Mouse (Mus musculus) lung, postnatal 0 days (tissue): ENCODE data around the gene Spred2. TPM values are rescaled to one million over a fixed set of nuclear protein-coding genes. Genes with fewer than 3 reads are reported as not detected.

Experiments
- ATAC-seq: fragments of 200-750 bp; cut with Nextera tagmentation; 2 replicates; pipeline ENCODE4 v1.8.0; 2017; ENCODE audit warnings: moderate library complexity
- DNase-seq: peaks from one replicate; pipeline ENCODE4 v3.0.0-alpha.2; 2016; ENCODE audit warnings: low spot score
- H3K27ac ChIP-seq: fragments of 300-500 bp; sonication (generic); 2 replicates; pipeline ENCODE4 v1.5.1; 2014; ENCODE audit warnings: antibody characterized with exemption, mild to moderate bottlenecking, low read length, mixed read lengths
- H3K27me3 ChIP-seq: fragments of 300-500 bp; sonication (generic); replicated peaks from 2 replicates; pipeline ENCODE4 v1.6.1; 2014; ENCODE audit warnings: low read length, mixed read lengths; ENCODE audit not compliant: insufficient read depth
- H3K36me3 ChIP-seq: fragments of 300-500 bp; sonication (generic); 2 replicates; pipeline ENCODE4 v1.6.1; 2014; ENCODE audit warnings: low read length, mixed read lengths; ENCODE audit not compliant: insufficient read depth
- H3K4me1 ChIP-seq: fragments of 300-500 bp; sonication (generic); 2 replicates; pipeline ENCODE4 v1.6.1; 2014; ENCODE audit warnings: antibody characterized with exemption, low read depth, low read length, mixed read lengths; ENCODE audit not compliant: insufficient read depth
- H3K4me2 ChIP-seq: fragments of 300-500 bp; sonication (generic); replicated peaks from 2 replicates; pipeline ENCODE4 v1.6.1; 2014; ENCODE audit warnings: low read depth, mild to moderate bottlenecking, low read length, moderate library complexity, mixed read lengths
- H3K4me3 ChIP-seq: fragments of 300-500 bp; sonication (generic); 2 replicates; pipeline ENCODE4 v1.5.1; 2014; ENCODE audit warnings: low read depth, low read length
- H3K9ac ChIP-seq: fragments of 300-500 bp; sonication (generic); replicated peaks from 2 replicates; pipeline ENCODE4 v1.6.1; 2014; ENCODE audit warnings: low read depth, mild to moderate bottlenecking
- H3K9me3 ChIP-seq: fragments of 300-500 bp; sonication (generic); 2 replicates; pipeline ENCODE4 v1.6.1; 2016; ENCODE audit warnings: low read length, mixed read lengths
- CTCF ChIP-seq: IDR thresholded peaks from 2 replicates; pipeline ENCODE4 v1.5.1; 2016; ENCODE audit warnings: antibody characterized with exemption, mild to moderate bottlenecking
- EP300 ChIP-seq: IDR thresholded peaks from 2 replicates; pipeline ENCODE4 v1.6.1; 2016; ENCODE audit warnings: antibody characterized with exemption, mild to moderate bottlenecking, control low read depth
- WGBS: fragments of 180-500 bp; shearing (Covaris S2); extraction: QIAGEN DNeasy Blood & Tissue Kit; methylation state at CpG from one replicate; pipeline ENCODE4 v1.1.7; 2014; 5-methylcytosine and 5-hydroxymethylcytosine counted together
- polyA plus RNA-seq: library from polyadenylated mRNA; unstranded; fragments of >200 nt; fragmentation: Nextera tagmentation; extraction: Ambion mirVana; gene quantifications from 2 replicates; pipeline ENCODE4 v1.2.1, GENCODE M21; 2015

Spred2 gene
- polyA plus RNA-seq, 1 experiment from 2014 or later, result 3.9 TPM

DNA sequence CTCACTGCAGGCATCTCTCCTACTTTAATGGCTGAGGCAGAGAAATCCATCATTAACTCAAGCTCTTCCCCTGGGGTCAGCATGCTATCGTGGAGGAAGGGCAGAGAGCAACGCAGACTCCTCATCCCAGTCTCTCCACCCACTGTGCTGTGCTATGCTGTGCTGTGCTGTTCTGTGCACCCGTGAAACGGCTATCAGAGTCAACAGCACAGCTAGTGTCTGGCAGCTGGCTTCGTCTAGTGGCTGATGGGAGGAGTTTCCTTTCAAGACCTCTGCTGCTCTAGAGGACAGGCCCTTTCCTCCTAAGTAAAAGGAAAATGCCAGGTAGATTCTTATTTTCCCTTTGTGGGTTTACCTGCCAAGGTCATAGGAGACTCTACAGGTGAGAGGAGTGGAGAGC lies 38.6 kb downstream of the Spred2 start:
- WGBS, result 10% methylated on average over 5 of the region's 5 CpGs
- H3K4me1 ChIP-seq, result peaks cover 30% of the 10 kb centered on the region; the same call in 1 of the 2 replicates
- no peak for TF ChIP-seq CTCF
- no peak for TF ChIP-seq EP300
- H3K4me2 ChIP-seq, result no peak overlapping the region; the same call in 1 of the 2 replicates
- no peaks in the 10 kb centered on the region for H3K36me3 ChIP-seq
- H3K9ac ChIP-seq, result no peak overlapping the region
- ATAC-seq, result peak; percentile 40; the same call in 1 of the 2 replicates
- H3K27me3 ChIP-seq, result no peaks in the 10 kb centered on the region
- no peak overlapping the region for H3K4me3 ChIP-seq
- no peaks in the 10 kb centered on the region for H3K9me3 ChIP-seq
- DNase-seq, result peak; percentile 58
- H3K27ac ChIP-seq, result peak overlapping the region; percentile 74

DNA sequence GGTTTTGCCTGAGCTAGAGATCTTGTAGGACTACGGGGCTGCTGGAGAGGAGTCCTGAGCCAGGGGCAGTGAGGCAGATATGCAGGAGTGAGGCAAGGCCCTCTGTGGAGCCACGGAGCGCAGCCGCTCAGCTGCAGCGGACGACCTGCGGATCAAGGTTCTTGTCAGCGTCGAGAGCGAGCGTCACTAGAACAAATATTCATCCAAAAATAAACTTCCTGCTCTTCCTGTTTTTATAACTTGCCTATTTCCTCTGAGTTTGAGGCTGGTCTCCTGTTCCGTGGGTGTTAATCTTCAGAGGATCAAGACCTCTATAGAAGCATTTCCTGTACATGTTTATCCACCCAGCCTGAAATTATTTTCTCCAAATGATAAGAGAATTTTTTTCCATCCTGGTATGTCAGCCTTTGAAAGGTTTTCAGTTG lies 39.6 kb downstream of the Spred2 start:
- ATAC-seq (peak; percentile 53), DNase-seq (peak; percentile 78)
- Histone ChIP-seq H3K27me3 (no peaks in the 10 kb centered on the region), H3K36me3 (no peaks in the 10 kb centered on the region), H3K4me1 (peaks cover 30% of the 10 kb centered on the region; the same call in 1 of the 2 replicates), H3K9ac (no peak overlapping the region), H3K4me2 (no peak overlapping the region), H3K4me3 (no peak overlapping the region), H3K27ac (peak overlapping the region; percentile 74), H3K9me3 (no peaks in the 10 kb centered on the region)
- TF ChIP-seq CTCF, result no peak
- peak; percentile 87 for TF ChIP-seq EP300
- 11% methylated on average over 12 of the region's 12 CpGs for WGBS

DNA sequence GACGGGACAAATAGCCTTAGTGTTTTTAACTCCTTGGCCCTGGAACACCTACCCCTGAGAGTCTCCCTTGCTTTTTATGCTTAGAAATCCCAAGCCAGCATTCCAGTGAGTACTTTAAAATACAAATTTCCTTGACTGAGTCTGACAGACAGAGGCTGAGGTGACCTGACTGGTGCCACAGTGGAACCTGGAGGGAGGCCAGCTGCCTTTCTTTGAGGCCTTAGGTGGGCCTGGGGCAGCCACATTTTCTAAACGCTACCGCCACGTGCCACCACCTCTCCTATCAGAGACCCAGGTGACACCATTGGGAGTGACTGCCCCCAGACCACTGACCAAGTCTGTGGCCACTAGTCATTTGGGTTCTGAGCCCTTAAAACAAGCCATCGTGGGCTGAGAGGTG lies 40.2 kb downstream of the Spred2 start:
- Histone ChIP-seq H3K27ac (peak overlapping the region; percentile 74), H3K4me2 (no peak overlapping the region), H3K4me1 (peaks cover 30% of the 10 kb centered on the region; the same call in 1 of the 2 replicates), H3K9ac (no peak overlapping the region), H3K27me3 (no peaks in the 10 kb centered on the region), H3K4me3 (no peak overlapping the region), H3K9me3 (no peaks in the 10 kb centered on the region), H3K36me3 (no peaks in the 10 kb centered on the region)
- TF ChIP-seq EP300, result no peak
- no peak for TF ChIP-seq CTCF
- DNase-seq (no peak), ATAC-seq (no peak)
- WGBS, result 63% methylated on average over 5 of the region's 5 CpGs

DNA sequence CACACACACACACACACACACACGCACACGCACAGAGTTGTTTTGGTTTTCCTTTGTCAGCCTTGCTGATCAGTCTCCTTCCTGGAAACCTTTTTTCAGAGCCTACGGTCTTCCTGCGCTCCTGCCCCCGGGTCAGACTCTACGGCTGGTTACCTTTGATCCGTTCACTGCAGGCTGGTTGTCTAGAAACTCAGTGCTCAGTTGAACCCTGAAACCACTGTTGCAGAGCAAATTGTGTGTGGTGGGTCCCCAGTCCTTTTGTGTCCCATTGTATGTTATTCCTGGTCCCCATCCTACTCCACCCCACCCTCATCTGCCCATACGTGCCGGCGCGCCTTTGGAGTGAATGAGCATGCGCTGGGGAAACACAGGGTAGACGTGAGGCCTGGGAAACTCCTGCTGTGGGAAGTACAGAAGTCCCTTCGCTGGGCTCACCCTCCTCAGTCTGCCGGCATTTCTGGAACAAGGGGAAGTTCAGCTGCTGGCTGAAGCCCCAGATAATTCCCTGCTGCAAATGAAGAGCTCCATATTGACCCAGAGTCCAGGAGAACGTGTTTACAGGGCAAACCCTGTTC lies 40.9 kb downstream of the Spred2 start:
- Histone ChIP-seq H3K4me1 (peaks cover 26% of the 10 kb centered on the region; the same call in 1 of the 2 replicates), H3K4me2 (0 out of 2 replicates have a peak overlapping the region, but pooled peaks have one; percentile 5), H3K36me3 (no peaks in the 10 kb centered on the region), H3K9ac (no peak overlapping the region), H3K27ac (peak overlapping the region; percentile 27), H3K27me3 (no peaks in the 10 kb centered on the region), H3K9me3 (no peaks in the 10 kb centered on the region), H3K4me3 (no peak overlapping the region)
- DNase-seq (peak; percentile 54), ATAC-seq (peak; percentile 20; the same call in 1 of the 2 replicates)
- WGBS, result 45% methylated on average over 16 of the region's 16 CpGs
- TF ChIP-seq CTCF, result no peak
- TF ChIP-seq EP300, result peak; percentile 30; the same call in 1 of the 2 replicates

DNA sequence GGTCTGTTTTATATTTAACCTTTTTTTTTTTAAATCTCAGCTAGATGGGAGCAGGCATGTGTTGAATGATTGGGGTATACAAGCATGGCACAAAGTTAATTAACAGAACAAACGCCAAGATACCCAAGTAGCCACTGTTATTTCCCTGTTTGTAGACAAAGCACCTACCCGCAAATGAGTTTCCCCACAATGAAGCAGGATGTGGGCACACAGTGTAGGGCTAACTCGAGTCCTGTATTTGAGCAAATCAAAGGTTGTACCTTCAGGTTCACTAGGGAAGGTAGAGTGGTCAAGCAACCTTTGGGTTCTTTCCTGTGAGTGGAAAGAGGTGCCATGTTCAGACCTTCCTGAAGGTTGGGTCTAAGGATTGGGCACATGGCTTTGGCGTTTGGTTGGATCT lies 41.5 kb downstream of the Spred2 start:
- Histone ChIP-seq H3K27me3 (no peaks in the 10 kb centered on the region), H3K4me3 (no peak overlapping the region), H3K4me1 (peaks cover 25% of the 10 kb centered on the region; the same call in 1 of the 2 replicates), H3K4me2 (no peak overlapping the region), H3K9me3 (no peaks in the 10 kb centered on the region), H3K36me3 (no peaks in the 10 kb centered on the region), H3K9ac (no peak overlapping the region), H3K27ac (peak overlapping the region; percentile 27)
- 67% methylated on average over 4 of the region's 4 CpGs for WGBS
- ATAC-seq (no peak), DNase-seq (no peak)
- TF ChIP-seq CTCF, result no peak

DNA sequence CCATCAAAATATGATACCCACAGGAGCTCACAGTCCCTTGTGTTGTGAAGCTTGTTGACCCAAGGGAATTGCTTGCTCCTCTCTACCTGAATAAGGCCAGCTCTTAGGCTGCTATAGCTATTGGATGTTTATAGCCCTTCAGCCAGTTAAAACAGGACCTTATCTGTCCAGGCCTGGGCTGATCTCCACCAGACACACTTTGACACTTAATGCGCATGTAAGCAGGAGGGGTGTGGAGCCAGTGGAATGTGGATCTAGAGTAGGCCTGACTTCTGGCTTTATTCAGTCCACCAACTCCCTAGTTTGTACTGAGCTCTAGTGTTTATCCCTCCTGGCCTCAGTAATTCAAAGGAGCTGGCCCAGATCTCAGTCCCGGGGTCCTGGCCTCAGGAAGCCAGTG lies 42.1 kb downstream of the Spred2 start:
- Histone ChIP-seq H3K9ac (no peak overlapping the region), H3K36me3 (no peaks in the 10 kb centered on the region), H3K4me3 (no peak overlapping the region), H3K4me1 (peaks cover 25% of the 10 kb centered on the region; the same call in 1 of the 2 replicates), H3K27ac (no peak overlapping the region), H3K4me2 (no peak overlapping the region), H3K27me3 (no peaks in the 10 kb centered on the region), H3K9me3 (no peaks in the 10 kb centered on the region)
- peak; percentile 51 for DNase-seq
- peak; percentile 64 for ATAC-seq
- WGBS, result 35% methylated on average over 2 of the region's 2 CpGs
- TF ChIP-seq CTCF (no peak), EP300 (no peak)

DNA sequence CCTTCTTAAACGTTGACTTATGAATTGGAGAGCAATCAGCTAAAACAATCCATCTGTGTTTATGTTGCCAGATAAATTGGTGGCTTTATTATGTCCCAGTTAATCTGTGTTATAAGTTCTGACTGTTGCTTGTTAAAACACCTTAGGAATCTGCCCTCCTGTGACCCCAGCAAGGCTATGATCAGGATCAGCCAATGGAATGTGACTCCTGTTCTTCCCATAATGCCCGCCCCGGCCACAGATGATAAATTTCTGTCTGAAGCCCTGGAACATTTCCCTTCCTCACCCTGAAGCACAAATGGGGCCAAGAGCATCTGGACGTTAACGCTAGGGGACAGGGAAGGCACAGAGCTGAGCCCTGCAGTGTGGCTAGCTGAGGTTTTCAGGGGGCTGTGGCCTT lies 45.4 kb downstream of the Spred2 start:
- Histone ChIP-seq H3K9me3 (no peaks in the 10 kb centered on the region), H3K27me3 (no peaks in the 10 kb centered on the region), H3K4me2 (no peak overlapping the region), H3K27ac (no peak overlapping the region), H3K4me3 (no peak overlapping the region), H3K4me1 (peaks cover under 1% of the 10 kb centered on the region; the same call in 1 of the 2 replicates), H3K9ac (no peak overlapping the region), H3K36me3 (no peaks in the 10 kb centered on the region)
- WGBS, result 32% methylated on average over 5 of the region's 5 CpGs
- TF ChIP-seq CTCF (no peak), EP300 (no peak)
- DNase-seq (no peak), ATAC-seq (no peak)
